Mouse (Mus musculus) lung, embryonic 16.5 days (tissue): ENCODE measurements around the gene Hoxa7. TPM values are rescaled to one million over a fixed set of nuclear protein-coding genes. Genes with fewer than 3 reads are reported as not detected.

Experiments
- ATAC-seq: fragments of 200-750 bp; cut with Nextera tagmentation; 2 replicates; pipeline ENCODE4 v1.8.0; 2017; ENCODE audit warnings: low read depth, mild to moderate bottlenecking, moderate library complexity
- H3K27ac ChIP-seq: fragments of 300-500 bp; sonication (generic); 2 replicates; pipeline ENCODE4 v1.5.1; 2014; ENCODE audit warnings: mild to moderate bottlenecking, control low read depth, low read length
- H3K27me3 ChIP-seq: fragments of 300-500 bp; sonication (generic); 2 replicates; pipeline ENCODE4 v1.6.1; 2014; ENCODE audit warnings: low read depth, low read length, mixed read lengths; ENCODE audit not compliant: control insufficient read depth, insufficient read depth
- H3K36me3 ChIP-seq: fragments of 300-500 bp; sonication (generic); 2 replicates; pipeline ENCODE4 v1.6.1; 2014; ENCODE audit warnings: low read length; ENCODE audit not compliant: control insufficient read depth, insufficient read depth
- H3K4me1 ChIP-seq: fragments of 300-500 bp; sonication (generic); replicated peaks from 2 replicates; pipeline ENCODE4 v1.6.1; 2014; ENCODE audit warnings: low read length, mixed read lengths; ENCODE audit not compliant: control insufficient read depth, insufficient read depth
- H3K4me2 ChIP-seq: fragments of 300-500 bp; sonication (generic); 2 replicates; pipeline ENCODE4 v1.6.1; 2014; ENCODE audit warnings: low read depth, low read length, control low read depth
- H3K4me3 ChIP-seq: fragments of 300-500 bp; sonication (generic); 2 replicates; pipeline ENCODE4 v1.5.1; 2014; ENCODE audit warnings: mild to moderate bottlenecking, low read length, control low read depth
- H3K9ac ChIP-seq: fragments of 300-500 bp; sonication (generic); 2 replicates; pipeline ENCODE4 v1.6.1; 2014; ENCODE audit warnings: low read length, control low read depth
- H3K9me3 ChIP-seq: fragments of 300-500 bp; sonication (generic); 2 replicates; pipeline ENCODE4 v1.6.1; 2016; ENCODE audit warnings: low read length; ENCODE audit not compliant: control insufficient read depth
- WGBS: fragments of 180-500 bp; shearing (Covaris S2); extraction: QIAGEN DNeasy Blood & Tissue Kit; methylation state at CpG from one replicate; pipeline ENCODE4 v1.1.7; 2014; 5-methylcytosine and 5-hydroxymethylcytosine counted together
- polyA plus RNA-seq: library from polyadenylated mRNA; unstranded; fragments of >200 nt; fragmentation: Nextera tagmentation; extraction: Ambion mirVana; gene quantifications from 2 replicates; pipeline ENCODE4 v1.2.1, GENCODE M21; 2015

Hoxa7 gene
- polyA plus RNA-seq: 5.8 and 6.9 TPM in 2 replicates

DNA sequence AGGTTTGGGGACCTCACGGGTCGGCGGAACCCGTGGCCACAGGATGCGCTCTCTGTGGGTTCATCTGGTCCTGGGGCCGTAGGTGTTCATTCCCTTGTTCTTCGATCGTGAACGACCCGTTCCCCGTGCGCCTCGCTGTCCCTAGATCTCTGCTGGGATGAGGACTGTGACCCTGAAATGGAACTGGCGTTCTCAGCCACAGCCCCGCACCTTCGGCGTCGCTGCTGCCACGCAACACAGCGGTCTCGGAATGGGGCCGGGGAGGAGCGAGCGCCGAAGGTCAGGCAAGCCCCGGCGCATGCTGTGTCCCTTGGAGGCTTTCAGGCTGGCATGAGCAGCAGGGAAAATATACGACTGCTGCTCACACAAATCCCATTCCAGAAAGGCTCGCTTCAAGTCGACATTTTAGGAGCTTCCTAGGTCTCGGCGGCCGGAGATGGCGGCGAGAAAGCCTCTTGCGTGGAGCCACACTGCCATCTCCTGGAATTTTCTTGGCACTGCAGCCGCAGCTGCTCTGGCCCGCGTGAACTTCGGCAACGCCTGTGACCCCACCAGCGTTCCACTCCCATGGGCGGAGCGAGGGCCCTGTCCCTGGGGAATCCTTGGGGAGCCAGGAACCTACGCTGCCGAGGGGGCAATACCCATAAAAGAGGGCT lies at the start of gene Hoxa7:
Hoxa7 (minus strand) TSS at position 518 of the 656 bp plus-strand sequence.
- no peaks in the 10 kb centered on the region for H3K36me3 ChIP-seq
- no peaks in the 10 kb centered on the region for H3K9me3 ChIP-seq
- peak within 1 kb of the TSS; percentile 79 for H3K9ac ChIP-seq
- peak within 1 kb of the TSS; percentile 69 for H3K4me3 ChIP-seq
- H3K4me1 ChIP-seq: peaks cover 17% of the 10 kb centered on the region
- H3K4me2 ChIP-seq: peak within 1 kb of the TSS; percentile 97
- H3K27me3 ChIP-seq: peaks cover 93% of the 10 kb centered on the region
- peak; percentile 59 for ATAC-seq
- WGBS: 2% methylated on average over 46 of the region's 46 CpGs
- no peak within 1 kb of the TSS; the same call in 1 of the 2 replicates for H3K27ac ChIP-seq

DNA sequence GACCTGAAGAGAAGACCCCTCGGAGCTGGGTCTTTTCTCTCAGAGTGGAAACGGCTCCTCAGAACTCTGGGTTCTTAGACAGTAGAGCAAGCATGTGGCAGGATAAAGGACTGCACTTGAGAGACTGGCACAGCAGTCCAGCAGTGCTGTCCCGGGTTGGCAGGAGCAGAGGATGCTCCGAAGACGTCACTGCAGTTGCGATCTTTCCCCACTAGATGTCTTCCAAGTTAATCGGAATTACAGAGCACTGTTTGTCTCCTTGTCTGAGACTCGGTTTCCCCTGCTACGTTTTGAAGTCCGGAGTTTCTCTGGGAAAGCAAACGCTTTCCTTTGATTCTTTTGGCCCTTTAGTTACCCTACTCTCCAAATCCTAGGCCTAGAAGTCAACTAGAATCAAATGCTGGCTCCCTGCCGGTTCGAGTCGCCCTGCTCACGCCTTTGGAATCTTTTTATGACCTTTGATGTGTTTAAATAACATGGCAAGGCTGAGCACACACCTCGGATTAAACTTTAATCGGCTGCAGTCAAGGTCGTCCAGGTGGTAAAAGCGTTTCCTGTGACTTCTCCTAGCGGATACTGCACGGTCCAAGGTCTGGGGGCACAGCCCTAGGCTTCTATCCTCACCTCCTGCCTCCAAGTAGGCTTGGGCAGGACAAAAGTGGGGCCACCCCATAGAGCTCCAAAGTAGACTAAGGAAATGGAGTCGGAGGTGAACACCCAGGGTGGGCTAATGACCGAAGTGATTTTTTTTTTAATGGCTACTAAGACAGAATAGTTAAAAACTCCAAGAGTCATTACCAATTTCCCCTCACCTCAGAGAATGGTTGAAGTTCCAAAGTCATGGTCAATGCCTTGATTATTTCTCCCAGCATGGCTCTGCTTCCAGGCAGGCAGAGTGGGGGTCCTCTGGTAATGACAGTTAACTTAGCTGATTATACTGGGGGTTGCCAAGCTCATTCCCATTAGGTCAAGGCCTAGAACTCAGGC lies 49.1 kb upstream of the Hoxa7 start:
- Histone ChIP-seq H3K27me3 (peaks cover 89% of the 10 kb centered on the region), H3K4me3 (no peak overlapping the region), H3K9ac (no peak overlapping the region), H3K27ac (no peak overlapping the region), H3K9me3 (no peaks in the 10 kb centered on the region), H3K4me1 (no peaks in the 10 kb centered on the region), H3K4me2 (no peak overlapping the region), H3K36me3 (no peaks in the 10 kb centered on the region)
- no peak for ATAC-seq
- WGBS: 8% methylated on average over 23 of the region's 23 CpGs

DNA sequence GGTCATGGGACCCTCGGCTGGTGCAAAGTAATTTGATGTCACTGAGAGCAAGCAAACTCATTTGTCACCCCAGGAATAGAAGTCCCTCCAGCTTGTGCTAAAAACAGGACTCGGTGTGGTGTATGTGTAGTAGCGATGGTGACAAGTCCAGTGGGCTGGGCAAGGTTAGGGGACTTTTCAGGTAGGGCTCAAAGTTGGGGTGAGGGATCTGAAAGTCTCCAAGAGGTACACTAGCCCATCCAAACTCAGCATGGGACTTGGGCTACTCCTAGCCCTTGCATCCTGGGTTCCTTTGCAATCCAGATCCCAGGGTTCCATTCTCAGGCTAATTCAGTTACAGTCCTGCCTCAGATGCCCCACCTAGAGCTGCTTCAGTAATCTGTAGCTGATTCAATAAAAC lies 47.1 kb upstream of the Hoxa7 start:
- no peak overlapping the region for H3K27ac ChIP-seq
- peaks cover 90% of the 10 kb centered on the region for H3K27me3 ChIP-seq
- H3K4me3 ChIP-seq: no peak overlapping the region
- no peak for ATAC-seq
- H3K9ac ChIP-seq: no peak overlapping the region
- H3K9me3 ChIP-seq: no peaks in the 10 kb centered on the region
- WGBS: 3% methylated on average over 3 of the region's 3 CpGs
- no peak overlapping the region for H3K4me2 ChIP-seq
- no peaks in the 10 kb centered on the region for H3K36me3 ChIP-seq
- no peaks in the 10 kb centered on the region for H3K4me1 ChIP-seq

DNA sequence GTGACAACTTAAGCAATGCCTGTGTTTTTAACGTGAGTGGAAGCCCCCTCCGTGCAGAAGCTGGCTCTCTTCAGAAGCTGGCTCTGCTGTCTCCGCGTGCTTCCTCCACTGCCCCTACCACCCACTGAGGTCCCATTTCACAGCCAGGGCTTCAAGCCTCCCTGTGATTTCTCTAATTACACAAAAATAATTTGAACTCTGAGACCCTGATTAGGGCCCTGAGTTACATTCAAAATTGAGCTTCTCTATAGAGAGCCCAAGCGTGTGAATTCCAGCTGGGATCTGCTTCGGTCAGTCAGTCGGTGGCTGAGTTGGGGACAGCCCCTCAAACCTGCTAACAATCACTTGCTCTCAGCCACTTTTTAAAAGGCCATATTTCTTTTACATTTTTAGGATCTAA lies 46.7 kb upstream of the Hoxa7 start:
- Histone ChIP-seq H3K36me3 (no peaks in the 10 kb centered on the region), H3K9ac (no peak overlapping the region), H3K4me1 (no peaks in the 10 kb centered on the region), H3K4me3 (no peak overlapping the region), H3K27ac (no peak overlapping the region), H3K27me3 (peaks cover 90% of the 10 kb centered on the region), H3K9me3 (no peaks in the 10 kb centered on the region), H3K4me2 (no peak overlapping the region)
- 8% methylated on average over 7 of the region's 7 CpGs for WGBS
- no peak for ATAC-seq

DNA sequence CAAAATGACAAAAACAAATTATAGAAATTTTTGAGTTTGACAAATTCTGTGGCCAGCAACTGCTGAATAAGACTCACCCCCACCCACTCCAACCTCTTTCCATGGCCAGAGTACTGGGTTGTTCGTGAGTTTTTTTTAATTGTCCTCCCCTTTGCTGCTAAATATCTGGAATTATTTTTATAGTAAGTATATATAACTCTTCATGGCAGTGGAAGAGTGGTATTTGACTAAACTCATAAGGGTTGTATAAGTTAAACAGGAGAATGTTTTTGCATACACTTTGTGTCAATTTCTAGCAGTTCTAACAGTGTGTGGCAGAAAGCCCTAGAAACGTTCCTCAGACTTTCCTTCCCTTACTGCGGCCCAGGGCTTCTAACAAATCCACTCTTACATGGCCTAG lies 46.0 kb upstream of the Hoxa7 start:
- no peak overlapping the region for H3K4me3 ChIP-seq
- H3K27ac ChIP-seq: no peak overlapping the region
- no peak for ATAC-seq
- H3K4me1 ChIP-seq: no peaks in the 10 kb centered on the region
- no peak overlapping the region for H3K9ac ChIP-seq
- no peaks in the 10 kb centered on the region for H3K36me3 ChIP-seq
- H3K9me3 ChIP-seq: no peaks in the 10 kb centered on the region
- 12% methylated on average over 3 of the region's 3 CpGs for WGBS
- H3K4me2 ChIP-seq: no peak overlapping the region
- peaks cover 92% of the 10 kb centered on the region for H3K27me3 ChIP-seq

DNA sequence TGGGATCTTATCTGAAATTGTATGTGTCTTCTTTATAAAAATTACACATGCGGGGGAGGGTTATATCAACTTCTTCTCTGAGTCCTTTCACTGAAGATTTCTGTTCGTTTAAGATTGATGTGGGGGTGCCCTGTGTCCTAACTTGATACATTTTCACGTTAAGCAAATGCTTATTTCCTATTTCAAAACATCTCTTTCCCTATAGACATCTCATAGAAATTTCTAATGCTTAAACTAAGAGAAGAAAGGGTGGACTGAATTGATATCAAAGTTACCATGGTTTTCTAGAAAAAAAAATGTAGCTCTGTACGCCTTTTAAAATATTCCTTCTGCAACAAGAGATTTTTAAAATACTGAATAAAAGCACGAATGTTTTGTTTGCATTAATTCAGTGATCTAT lies 45.6 kb upstream of the Hoxa7 start:
- WGBS: 18% methylated on average over 5 of the region's 5 CpGs
- Histone ChIP-seq H3K4me3 (no peak overlapping the region), H3K4me2 (no peak overlapping the region), H3K9ac (no peak overlapping the region), H3K27me3 (peaks cover 92% of the 10 kb centered on the region), H3K9me3 (no peaks in the 10 kb centered on the region), H3K36me3 (no peaks in the 10 kb centered on the region), H3K27ac (no peak overlapping the region), H3K4me1 (no peaks in the 10 kb centered on the region)
- ATAC-seq: no peak

DNA sequence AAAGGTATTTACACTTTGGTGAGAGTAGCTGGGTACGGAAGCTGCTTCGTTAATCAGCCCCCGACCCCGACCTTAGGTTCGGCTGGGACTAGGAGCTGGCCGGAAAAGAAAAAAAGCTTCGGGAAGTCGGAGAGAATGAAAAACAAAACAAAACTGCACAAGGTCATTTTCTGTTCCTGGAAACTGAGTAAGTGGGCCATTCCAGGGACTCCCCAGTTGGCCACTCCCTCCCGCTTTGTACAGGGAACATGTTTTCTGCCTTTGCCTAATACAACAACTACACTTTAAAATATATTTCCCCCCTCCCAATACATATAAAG lies 45.0 kb upstream of the Hoxa7 start:
- ATAC-seq: no peak
- Histone ChIP-seq H3K27ac (no peak overlapping the region), H3K36me3 (no peaks in the 10 kb centered on the region), H3K4me3 (no peak overlapping the region), H3K4me2 (no peak overlapping the region), H3K27me3 (peaks cover 93% of the 10 kb centered on the region), H3K4me1 (no peaks in the 10 kb centered on the region), H3K9me3 (no peaks in the 10 kb centered on the region), H3K9ac (no peak overlapping the region)
- 2% methylated on average over 9 of the region's 9 CpGs for WGBS

DNA sequence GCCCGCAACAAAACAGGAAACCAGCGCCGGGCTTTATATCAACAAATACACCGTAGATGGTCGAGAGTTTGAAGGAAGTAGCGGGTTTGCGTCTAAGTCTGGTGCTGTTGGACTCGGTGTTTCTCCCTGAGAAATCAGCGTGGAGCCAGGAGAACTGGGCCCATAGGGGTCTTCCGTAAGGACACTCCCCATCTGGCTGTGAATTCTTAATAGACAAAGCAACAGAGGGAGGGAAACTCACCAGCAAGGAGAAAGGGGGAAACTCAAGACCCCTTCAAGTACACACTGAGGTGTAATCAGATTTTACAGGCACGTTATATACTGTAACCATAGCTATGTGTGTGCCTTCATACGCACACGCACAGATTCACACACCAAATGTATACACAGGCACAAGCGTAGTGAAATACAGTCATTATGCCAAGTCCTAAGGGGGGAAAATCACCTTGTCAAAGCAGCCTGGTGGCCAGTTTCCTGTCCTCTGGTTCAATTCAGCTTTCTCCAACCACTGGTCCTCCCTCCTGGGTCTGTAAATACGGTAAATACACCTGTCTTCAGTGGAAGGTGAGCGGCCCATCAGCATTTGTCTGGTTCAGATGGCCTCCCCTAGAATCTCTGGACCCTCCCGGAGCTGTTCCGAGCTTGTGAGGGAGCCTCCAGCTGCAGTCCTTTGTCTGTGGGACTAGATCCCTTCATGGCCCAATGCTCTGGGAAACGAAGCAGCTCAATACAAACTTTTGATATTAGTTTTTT lies 44.4 kb upstream of the Hoxa7 start:
- Histone ChIP-seq H3K4me3 (no peak overlapping the region), H3K36me3 (no peaks in the 10 kb centered on the region), H3K4me1 (no peaks in the 10 kb centered on the region), H3K4me2 (no peak overlapping the region), H3K9me3 (no peaks in the 10 kb centered on the region), H3K27ac (no peak overlapping the region), H3K27me3 (peaks cover 94% of the 10 kb centered on the region), H3K9ac (no peak overlapping the region)
- ATAC-seq: no peak
- 1% methylated on average over 19 of the region's 19 CpGs for WGBS
